Mouse (Mus musculus) mouse embryonic stem cell (cell line): ENCODE measurements around the gene Ccnyl1.

Experiments used
- in situ Hi-C, 2 experiments: fragments of 300-500 bp; cut with MboI; formaldehyde crosslinking; loops; 1 replicate in 1 of 2; 3 replicates in 1 of 2; pipeline ENCODE4 v1.14.3; 2019 to 2020; ENCODE audit warnings: low sequenced_read_pairs in 2 of 2, low pct_unique_long_range_greater_than_20kb in 1 of 2, mixed read lengths in 1 of 2; ENCODE audit not compliant: unreplicated experiment in 1 of 2

The Ccnyl1 gene

GRCm38 (mm10) chr1:64733453-64734245 lies 43.4 kb downstream of the Ccnyl1 start:
- in situ Hi-C loops, result loop anchor here (25.0 kb wide), 1 partner anchor 454 kb away; the partner anchor contains the start of genes Idh1 (in 2 of the 2) and Pikfyve (in 2 of the 2)

DNA sequence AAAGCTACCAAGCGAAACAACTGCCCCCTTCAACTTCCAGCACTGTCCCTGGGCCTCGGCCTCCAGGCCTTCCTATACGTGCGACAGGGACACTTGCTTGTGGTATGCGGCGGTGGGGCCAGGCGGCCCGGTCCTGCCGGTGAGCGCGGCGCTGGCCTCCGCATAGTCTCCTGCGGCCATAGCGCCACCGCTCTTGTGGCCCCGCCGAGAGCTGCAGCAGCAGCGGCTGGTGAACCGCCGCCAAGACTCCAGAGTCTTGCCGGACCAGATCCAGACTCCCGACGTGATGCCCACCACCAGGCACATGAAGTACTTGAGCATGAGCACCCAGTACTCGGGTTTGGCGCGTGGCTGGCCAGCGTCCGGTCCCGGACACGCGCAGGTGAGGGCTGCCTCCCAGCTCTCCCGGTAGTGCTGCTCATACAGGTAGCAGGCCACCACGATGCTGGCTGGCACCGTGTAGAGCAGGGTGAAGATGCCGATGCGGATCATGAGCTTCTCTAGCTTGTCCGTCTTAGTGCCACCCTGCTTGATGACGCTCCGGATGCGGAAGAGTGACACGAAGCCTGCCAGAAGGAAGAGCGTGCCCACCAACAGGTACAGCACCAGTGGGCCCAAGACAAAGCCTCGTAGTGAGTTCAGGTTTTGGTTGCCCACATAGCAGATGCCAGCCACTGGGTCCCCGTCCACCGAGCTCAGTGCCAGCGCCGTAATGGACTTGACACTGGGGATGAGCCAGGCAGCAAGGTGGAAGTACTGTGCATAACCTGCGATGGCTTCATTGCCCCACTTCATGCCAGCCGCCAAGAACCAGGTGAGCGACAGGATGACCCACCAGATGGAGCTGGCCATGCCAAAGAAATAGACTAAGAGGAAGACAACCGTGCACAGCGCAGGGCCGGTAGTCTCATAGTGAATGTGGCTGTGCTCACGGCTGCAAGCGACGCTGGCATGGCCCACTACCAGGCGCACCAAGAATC lies 44.8 kb downstream of the Ccnyl1 start:
- in situ Hi-C loops, result loop anchor here (25.0 kb wide), 1 partner anchor 452 kb away; the partner anchor contains the start of genes Idh1 (in 2 of the 2) and Pikfyve (in 2 of the 2)

DNA sequence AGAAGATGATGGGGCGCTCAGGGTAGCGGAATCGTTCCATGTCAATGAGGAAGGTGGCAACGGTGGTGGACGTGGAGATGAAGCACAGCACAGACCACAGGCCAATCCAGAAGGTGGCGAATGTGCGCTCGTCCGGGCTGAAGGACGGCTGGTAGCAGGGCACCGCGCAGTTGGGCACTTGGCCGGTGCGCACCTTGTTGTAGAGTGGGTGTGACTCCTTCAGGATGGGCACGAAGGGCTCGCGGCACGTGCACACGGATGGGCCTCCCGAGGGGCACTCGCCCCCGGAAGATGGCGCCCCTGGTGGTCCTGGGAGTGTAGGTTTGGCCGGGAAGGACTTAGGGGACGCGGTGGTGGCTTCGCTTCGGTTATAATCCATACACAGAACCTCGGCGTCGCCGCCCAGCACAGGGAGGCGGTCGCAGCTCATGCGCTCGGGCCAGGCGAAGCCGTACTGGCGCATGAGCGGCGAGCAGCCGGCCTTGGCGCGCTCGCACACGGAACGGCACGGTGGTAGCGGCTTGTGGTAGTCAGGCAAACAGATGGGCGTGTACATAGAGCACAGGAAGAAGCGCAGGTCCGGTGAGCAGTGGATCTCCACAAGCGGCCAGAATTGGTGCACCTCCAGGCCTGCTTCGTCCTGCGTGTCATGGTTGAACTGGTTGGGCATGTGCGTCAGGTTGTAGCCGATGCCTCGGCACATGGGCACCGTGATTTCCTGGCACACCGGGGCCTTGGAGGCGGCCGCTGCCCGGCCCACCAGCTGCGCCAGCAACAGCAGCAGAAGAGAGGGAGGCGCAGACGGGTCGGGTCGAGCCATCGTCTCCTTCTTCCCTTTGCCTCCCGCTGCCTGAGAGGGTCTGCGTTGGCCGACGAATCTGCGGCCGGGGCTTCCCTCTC lies 45.8 kb downstream of the Ccnyl1 start:
- in situ Hi-C loops, result loop anchor here (25.0 kb wide), 1 partner anchor 451 kb away; the partner anchor contains the start of genes Idh1 (in 2 of the 2) and Pikfyve (in 2 of the 2)

DNA sequence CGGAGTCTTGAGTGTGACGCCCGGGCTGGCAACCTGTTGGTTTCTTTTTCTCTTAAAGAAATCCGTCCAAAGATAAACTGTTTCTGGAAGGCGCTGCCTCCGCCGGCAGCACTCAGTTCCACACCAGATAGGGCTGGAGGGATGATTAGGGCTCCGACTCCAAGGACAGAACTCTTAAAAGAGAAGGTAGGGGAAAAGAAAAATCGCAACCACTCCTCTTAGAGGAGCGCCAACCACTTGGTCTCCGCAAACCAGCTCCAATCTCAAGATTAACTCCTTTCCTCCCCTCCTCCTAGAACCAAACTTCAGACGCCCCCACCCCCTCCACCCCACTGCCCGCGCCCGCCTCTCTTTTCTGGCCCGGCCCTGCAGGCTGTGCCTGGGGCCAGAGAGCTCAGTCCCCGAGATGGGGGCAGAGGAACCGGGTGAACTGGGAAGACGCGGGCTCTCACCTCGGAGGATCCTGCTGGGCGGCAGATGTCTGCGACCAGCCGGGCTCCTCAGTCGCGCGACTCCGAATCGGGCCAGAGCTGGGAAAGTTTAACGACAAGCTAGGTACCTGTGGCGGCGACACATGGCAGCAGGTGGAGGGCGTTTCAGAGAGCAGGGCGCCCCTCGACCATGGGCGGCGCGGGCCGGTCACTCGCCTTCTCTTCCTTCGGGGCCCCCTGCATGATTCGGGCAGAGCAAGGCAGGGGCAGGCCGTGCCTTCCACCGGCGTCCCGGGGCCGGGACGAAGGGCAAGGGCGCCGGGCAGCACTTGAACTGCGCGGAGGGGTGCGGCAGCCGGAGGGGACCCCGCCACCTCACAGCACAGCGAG lies 46.6 kb downstream of the Ccnyl1 start:
- in situ Hi-C loops, result loop anchor here (25.0 kb wide), 1 partner anchor 450 kb away; the partner anchor contains the start of genes Idh1 (in 2 of the 2) and Pikfyve (in 2 of the 2)

GRCm38 (mm10) chr1:64737502-64738179 lies 47.4 kb downstream of the Ccnyl1 start, which contains the start of gene Fzd5:
Fzd5 (minus strand) TSS chr1:64737751.
- in situ Hi-C loops, result loop anchor here (25.0 kb wide), 1 partner anchor 450 kb away; the partner anchor contains the start of genes Idh1 (in 2 of the 2) and Pikfyve (in 2 of the 2)

DNA sequence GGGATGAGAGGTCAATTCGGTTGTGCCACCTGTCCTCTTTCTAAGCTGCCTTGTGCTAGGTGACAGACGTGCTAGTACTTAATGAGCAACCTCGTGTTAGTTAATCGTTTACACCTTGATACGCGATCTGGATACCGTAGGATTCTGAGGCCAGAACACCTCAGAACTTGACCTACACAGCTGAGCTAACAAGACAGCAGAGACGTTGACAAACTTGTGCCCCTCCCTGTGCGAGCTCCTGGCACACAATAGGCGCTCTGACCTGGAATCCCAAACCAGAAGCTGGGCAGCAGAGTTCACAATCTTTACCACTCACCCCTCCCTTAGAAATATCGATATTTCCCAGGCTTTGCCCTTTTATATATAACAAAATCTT lies 47.9 kb downstream of the Ccnyl1 start:
- in situ Hi-C loops, result loop anchor here (25.0 kb wide), 1 partner anchor 449 kb away; the partner anchor contains the start of genes Idh1 (in 2 of the 2) and Pikfyve (in 2 of the 2)

DNA sequence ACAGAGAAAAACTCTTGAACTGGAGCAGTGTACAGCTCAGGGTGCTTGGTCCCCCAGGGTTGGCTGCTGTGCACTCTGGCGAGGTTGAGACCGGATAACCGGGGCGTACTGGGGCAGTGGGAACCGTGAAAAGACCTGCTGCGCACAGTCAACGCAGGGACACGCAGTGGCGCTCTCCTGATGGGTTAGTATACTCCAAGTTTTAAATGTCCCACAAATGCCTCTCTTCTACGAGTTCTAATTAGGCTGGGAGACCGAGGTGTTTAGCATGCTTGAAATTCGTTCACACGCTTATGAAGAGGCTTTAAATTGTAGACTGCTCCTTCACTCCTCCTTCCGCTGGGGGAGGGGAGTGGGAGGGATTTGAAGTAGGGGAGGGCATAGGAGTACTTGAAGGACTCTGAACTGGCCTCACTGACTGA lies 48.4 kb downstream of the Ccnyl1 start:
- in situ Hi-C loops, result loop anchor here (25.0 kb wide), 1 partner anchor 449 kb away; the partner anchor contains the start of genes Idh1 (in 2 of the 2) and Pikfyve (in 2 of the 2)

- in situ Hi-C loops, result loop anchor here (25.0 kb wide), 1 partner anchor 444 kb away; the partner anchor contains the start of genes Idh1 (in 2 of the 2) and Pikfyve (in 2 of the 2)
Measured at GRCm38 (mm10) chr1:64742741-64743408, 52.6 kb downstream of the Ccnyl1 start.

DNA sequence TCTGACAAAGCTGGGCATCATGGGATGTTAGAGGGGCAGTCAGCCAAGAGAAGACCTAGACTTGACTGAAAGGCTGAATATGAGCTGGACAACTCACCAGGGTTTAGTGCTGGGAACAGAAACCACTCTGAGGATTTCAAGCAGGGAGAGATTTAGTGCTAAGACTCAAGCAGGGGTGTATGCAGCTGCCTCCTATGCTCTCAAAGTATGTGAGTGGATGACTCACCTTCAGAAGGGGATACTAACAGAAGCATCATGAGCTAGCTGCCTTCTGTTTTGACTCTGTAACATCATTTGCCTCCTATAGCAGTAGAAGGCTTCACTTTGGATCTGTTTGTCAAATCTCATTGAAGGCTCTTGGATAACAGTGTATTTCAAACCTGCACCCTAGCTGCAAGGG lies 54.4 kb downstream of the Ccnyl1 start:
- in situ Hi-C loops, result loop anchor here (25.0 kb wide), 1 partner anchor 443 kb away; the partner anchor contains the start of genes Idh1 (in 2 of the 2) and Pikfyve (in 2 of the 2)

GRCm38 (mm10) chr1:64753109-64753508 lies 62.9 kb downstream of the Ccnyl1 start:
- in situ Hi-C loops, result no loop called here

DNA sequence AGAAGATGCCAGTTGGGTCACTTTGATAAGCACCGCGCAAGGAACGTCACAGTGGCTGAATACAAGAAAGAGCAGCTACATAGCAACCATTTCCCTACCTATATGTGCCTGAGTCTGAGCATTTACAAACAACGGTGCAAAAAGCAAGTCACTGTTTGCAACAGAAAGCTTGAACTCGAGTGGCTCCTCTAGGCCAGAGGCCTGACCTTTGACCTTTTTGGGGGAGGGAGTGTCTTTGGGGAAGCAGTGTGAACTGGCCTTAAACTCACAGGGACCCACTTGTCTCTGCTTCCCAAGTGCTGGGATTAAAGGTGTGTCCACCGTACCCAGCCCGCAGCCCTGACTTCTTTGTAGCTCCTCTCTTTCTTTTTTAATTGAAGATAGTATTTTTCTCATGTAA lies 63.4 kb downstream of the Ccnyl1 start:
- in situ Hi-C loops, result no loop called here

- in situ Hi-C loops, result no loop called here
Measured at GRCm38 (mm10) chr1:64754658-64755057, 64.4 kb downstream of the Ccnyl1 start.

DNA sequence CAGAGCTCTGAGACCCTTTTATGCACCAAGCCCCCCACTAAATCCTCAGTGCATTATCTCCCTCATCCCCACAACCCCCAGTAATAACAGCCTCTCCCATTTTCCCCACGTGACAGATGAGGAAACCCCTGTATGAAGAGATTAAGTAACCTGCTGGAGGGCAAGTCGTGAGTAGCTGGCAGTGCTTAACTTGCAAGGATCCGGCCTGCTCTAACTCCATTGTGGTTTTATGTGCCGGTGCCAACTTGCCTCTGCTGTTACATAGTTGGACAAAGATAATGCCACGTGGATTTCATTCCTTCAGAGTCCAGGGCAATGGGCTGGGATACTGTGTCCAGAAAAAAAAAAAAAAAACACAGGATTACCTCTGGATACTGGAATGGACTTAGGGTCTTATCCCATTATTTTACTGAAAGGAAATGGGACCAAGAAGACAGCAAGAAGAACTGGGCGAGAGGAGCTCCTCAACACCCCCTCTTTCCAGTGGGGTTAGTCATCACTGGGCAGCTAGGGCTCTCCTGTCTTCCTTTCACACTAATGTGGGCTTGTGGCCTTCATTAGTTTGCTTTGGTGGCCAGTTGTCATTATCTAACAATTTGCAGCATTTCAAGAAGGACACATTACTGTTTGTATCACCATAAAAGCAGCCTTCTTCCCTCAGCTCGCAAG lies 65.8 kb downstream of the Ccnyl1 start:
- in situ Hi-C loops, result no loop called here

GRCm38 (mm10) chr1:64756640-64757030 lies 66.4 kb downstream of the Ccnyl1 start:
- in situ Hi-C loops, result no loop called here

- in situ Hi-C loops, result no loop called here
Measured at GRCm38 (mm10) chr1:64757254-64757653, 67.0 kb downstream of the Ccnyl1 start.
